Mouse (Mus musculus) embryonic facial prominence, embryonic 14.5 days (tissue): Measurements from ENCODE around the gene Slc5a10. TPM values are rescaled to one million over a fixed set of nuclear protein-coding genes. Genes with fewer than 3 reads are reported as not detected.
"Not testable (repeated sequence)": the region's sequence is repeated elsewhere in the genome, so short reads cannot be mapped to it uniquely, and the experiment has no call there.

Experiments used
- ATAC-seq: fragments of 200-750 bp; cut with Nextera tagmentation; 2 replicates; pipeline ENCODE4 v1.8.0; 2017; ENCODE audit warnings: low read depth, moderate number of reproducible peaks, moderate TSS enrichment
- DNase-seq: peaks from one replicate; pipeline ENCODE4 v3.0.0-alpha.2; 2015; ENCODE audit warnings: low spot score
- H3K27ac ChIP-seq: fragments of 300-500 bp; sonication (generic); replicated peaks from 2 replicates; pipeline ENCODE4 v1.5.1; 2014; ENCODE audit warnings: low read depth, mild to moderate bottlenecking, low read length, moderate library complexity
- H3K27me3 ChIP-seq: fragments of 300-500 bp; sonication (generic); replicated peaks from 2 replicates; pipeline ENCODE4 v1.6.1; 2014; ENCODE audit warnings: low read length; ENCODE audit not compliant: control insufficient read depth, insufficient read depth
- H3K36me3 ChIP-seq: fragments of 300-500 bp; sonication (generic); 2 replicates; pipeline ENCODE4 v1.6.1; 2014; ENCODE audit warnings: low read length, mixed read lengths; ENCODE audit not compliant: control insufficient read depth, insufficient read depth
- H3K4me1 ChIP-seq: fragments of 300-500 bp; sonication (generic); 2 replicates; pipeline ENCODE4 v1.6.1; 2014; ENCODE audit warnings: antibody characterized with exemption, low read length; ENCODE audit not compliant: control insufficient read depth, insufficient read depth
- H3K4me2 ChIP-seq: fragments of 300-500 bp; sonication (generic); 2 replicates; pipeline ENCODE4 v1.6.1; 2014; ENCODE audit warnings: low read depth, mild to moderate bottlenecking, low read length, moderate library complexity, mixed read lengths
- H3K4me3 ChIP-seq: fragments of 300-500 bp; sonication (generic); 2 replicates; pipeline ENCODE4 v1.5.1; 2014; ENCODE audit warnings: low read depth, mild to moderate bottlenecking, low read length
- H3K9ac ChIP-seq: fragments of 300-500 bp; sonication (generic); 2 replicates; pipeline ENCODE4 v1.6.1; 2014; ENCODE audit warnings: low read depth, mild to moderate bottlenecking, low read length, moderate library complexity, mixed read lengths
- H3K9me3 ChIP-seq: fragments of 300-500 bp; sonication (generic); 2 replicates; pipeline ENCODE4 v1.6.1; 2016; ENCODE audit warnings: low read length; ENCODE audit not compliant: control insufficient read depth
- WGBS: fragments of 180-500 bp; shearing (Covaris S2); extraction: QIAGEN DNeasy Blood & Tissue Kit; methylation state at CpG from one replicate; pipeline ENCODE4 v1.1.7; 2014; 5-methylcytosine and 5-hydroxymethylcytosine counted together
- polyA plus RNA-seq: library from polyadenylated mRNA; unstranded; fragments of >200 nt; fragmentation: Nextera tagmentation; extraction: Ambion mirVana; gene quantifications from 2 replicates; pipeline ENCODE4 v1.2.1, GENCODE M21; 2014

The Slc5a10 gene
- polyA plus RNA-seq, 1 experiment from 2014 or later, result 0.13 TPM

DNA sequence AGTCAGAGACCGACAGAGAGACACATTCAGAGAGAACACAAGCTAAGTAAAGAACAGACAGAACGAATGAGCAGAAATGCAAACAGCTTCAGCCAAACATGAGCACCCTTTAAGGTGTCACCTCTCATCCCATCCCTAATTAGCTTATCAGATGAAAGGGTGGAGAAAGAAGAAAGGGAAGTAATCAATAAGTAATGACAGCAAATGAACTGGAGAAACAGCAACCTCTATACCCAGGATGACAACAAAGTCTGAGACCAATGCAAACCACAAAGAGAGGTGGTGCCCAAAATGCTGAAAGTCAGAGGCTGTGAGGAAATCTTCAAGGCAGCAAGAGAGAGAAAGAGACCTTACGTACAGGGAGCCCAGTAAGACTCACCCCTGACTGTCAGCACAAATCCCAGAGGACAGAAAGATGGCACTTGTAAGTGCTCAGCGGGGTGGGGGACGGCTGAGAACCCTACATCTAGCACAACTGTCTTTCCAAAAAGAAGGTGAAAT lies 75.2 kb downstream of the Slc5a10 start:
- Histone ChIP-seq H3K9me3 (no peaks in the 10 kb centered on the region), H3K27me3 (no peaks in the 10 kb centered on the region), H3K36me3 (no peaks in the 10 kb centered on the region), H3K4me3 (no peak overlapping the region), H3K9ac (no peak overlapping the region), H3K27ac (no peak overlapping the region), H3K4me2 (no peak overlapping the region), H3K4me1 (no peaks in the 10 kb centered on the region)
- 72% methylated on average over 5 of the region's 5 CpGs for WGBS
- no peak for ATAC-seq
- no peak for DNase-seq

DNA sequence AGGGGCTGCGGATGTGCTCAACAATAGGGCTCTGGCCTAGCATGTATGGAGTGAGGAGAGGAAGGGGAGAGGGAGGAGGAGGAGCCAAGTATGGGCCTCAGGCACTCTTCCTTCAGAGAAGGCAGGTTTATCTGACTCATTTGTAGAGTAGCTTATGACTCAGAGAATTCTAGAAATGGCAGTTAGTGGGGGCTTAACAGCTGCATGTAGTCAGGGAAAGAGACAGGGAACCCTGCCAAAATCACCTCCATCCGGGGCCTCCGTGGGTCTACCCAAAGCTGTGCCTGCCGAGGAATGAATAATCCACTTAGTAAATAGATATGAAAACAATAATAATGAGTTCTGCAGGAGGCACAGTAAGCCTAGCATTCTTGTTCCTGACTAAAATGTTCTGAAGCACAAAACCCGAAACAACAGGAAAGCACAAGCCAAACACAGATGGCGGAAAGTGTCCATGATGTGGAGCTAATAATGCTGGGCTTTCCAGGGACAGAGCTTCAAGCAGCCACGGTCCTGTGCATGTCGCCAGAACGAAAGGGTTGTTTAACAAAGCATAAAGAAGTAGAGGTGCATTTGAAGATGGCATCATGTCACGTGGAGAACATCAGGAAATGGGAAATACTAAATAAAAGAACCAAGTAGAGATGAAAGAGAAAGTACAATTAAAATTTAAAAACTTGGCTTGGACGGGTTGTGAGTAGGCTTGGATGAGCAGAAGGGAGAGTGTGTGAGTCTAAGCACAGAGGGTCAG lies 75.9 kb downstream of the Slc5a10 start:
- Histone ChIP-seq H3K36me3 (no peaks in the 10 kb centered on the region), H3K4me2 (no peak overlapping the region), H3K27me3 (no peaks in the 10 kb centered on the region), H3K9ac (no peak overlapping the region), H3K4me1 (no peaks in the 10 kb centered on the region), H3K9me3 (no peaks in the 10 kb centered on the region), H3K4me3 (no peak overlapping the region), H3K27ac (0 out of 2 replicates have a peak overlapping the region, but pooled peaks have one; percentile 12)
- peak; percentile 81 for DNase-seq
- peak; percentile 71 for ATAC-seq
- WGBS, result 55% methylated on average over 11 of the region's 11 CpGs

DNA sequence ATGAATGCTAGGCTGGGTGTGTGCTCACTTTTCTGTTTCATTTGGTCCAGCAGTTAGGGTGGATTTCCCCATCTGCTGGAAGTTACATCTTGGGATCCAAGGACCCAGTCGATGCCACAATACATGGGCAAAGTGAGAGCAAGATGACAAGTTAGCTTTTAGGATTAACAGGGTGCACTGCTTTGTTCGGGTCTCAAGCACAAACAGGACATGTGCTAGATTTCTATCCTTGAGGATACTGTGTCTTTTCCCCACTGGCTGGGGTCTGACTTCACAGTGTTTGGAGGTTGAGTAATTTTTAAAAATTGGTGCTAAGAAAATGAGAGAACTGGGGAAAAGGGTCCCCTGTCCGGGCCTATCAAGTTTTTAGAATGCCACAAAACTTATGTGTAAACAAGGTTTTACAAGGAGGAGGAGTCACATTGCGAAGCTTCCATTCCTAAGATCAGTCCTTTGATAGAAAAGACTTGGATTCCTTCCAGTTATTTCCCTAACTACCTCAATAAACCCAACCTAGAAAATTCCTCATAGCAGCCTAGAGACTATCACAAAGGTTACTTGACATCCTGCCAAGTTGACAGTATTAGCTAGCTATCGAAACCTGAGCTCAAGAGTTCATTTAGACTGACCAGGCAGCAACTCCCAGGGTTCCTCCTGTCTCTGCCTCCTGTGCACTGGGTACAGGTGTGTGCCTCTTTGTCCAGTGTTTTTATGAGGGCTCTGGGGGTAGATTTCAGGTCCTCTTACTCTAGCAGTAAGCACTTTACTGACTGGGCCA lies 77.3 kb downstream of the Slc5a10 start:
- Histone ChIP-seq H3K9me3 (no peaks in the 10 kb centered on the region), H3K4me1 (no peaks in the 10 kb centered on the region), H3K36me3 (no peaks in the 10 kb centered on the region), H3K27ac (no peak overlapping the region), H3K27me3 (no peaks in the 10 kb centered on the region), H3K4me3 (no peak overlapping the region), H3K9ac (no peak overlapping the region), H3K4me2 (no peak overlapping the region)
- DNase-seq (no peak), ATAC-seq (no peak)
- 75% methylated on average over 5 of the region's 5 CpGs for WGBS

DNA sequence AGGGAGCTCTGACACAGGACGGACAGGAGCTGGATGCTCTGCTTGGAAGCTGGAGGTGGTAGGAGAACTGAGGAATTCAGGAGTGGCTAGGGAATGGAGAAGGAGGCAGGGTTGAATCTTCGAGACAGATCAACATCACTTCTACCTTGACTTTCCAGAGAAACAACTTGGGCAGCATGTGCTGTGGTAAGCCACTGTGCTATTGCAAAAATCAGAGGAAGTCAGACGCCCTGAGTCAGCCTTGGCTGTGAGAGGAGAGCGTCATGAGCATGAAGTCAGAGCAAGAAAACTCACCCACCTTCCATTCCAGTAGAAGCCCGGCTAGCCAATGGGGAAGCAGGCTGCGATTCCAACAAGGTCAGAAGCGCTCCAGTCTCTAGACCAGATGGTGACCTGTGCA lies 78.5 kb downstream of the Slc5a10 start:
- no peaks in the 10 kb centered on the region for H3K27me3 ChIP-seq
- DNase-seq, result no peak
- H3K4me2 ChIP-seq, result no peak overlapping the region
- H3K4me3 ChIP-seq, result no peak overlapping the region
- no peaks in the 10 kb centered on the region for H3K9me3 ChIP-seq
- ATAC-seq, result no peak
- no peaks in the 10 kb centered on the region for H3K4me1 ChIP-seq
- H3K9ac ChIP-seq, result no peak overlapping the region
- no peak overlapping the region for H3K27ac ChIP-seq
- 82% methylated on average over 7 of the region's 7 CpGs for WGBS
- no peaks in the 10 kb centered on the region for H3K36me3 ChIP-seq

DNA sequence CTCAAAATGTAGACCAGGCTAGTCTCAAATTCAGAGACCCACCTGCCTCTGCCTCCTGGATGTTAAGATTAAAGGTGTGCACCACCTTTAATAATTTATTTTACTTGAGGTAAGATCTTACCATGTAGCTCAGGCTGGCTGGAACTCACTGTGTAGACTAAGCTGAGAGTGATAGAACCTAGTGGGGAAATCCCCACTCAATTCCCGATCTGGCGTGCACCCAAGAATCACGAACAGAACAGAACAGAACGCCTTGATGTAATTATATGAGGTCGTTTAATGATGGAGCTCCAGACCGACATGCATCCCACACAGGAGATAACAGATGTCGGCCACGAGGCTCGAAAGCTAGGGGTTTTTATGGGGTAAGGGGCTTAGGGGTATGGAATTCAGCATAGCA lies 80.0 kb downstream of the Slc5a10 start:
- not testable (repeated sequence) for H3K9me3 ChIP-seq, DNase-seq, H3K27ac ChIP-seq, H3K9ac ChIP-seq, H3K4me2 ChIP-seq, H3K4me3 ChIP-seq, H3K36me3 ChIP-seq, H3K27me3 ChIP-seq, H3K4me1 ChIP-seq, ATAC-seq
- WGBS, result 60% methylated on average over 9 of the region's 9 CpGs

DNA sequence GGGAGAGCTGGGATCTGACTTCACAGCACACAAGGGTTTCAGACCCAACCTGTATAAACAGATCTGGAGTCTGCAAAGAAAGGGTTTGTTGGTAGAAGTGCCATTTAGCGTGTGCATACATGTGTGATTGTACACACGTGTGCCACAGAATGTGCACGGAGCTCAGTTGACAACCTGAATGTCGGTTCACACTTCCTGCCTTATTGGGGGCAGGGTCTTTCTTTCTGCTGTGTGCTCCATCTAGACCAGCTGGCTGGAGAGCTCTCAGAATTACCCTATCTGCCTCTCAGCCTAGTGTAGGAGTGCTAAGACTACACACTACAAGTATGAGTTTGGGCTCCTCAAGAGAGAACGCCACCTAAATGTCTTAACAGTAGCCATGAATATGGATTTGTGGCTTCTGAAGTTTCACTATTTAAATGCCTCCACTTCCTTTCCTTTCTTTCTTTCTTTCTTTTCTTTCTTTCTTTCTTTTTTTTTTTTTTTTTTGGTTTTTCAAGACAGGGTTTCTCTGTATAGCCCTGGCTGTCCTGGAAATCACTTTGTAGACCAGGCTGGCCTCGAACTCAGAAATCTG lies 80.9 kb downstream of the Slc5a10 start:
- Histone ChIP-seq H3K9ac (no peak overlapping the region), H3K4me3 (no peak overlapping the region), H3K4me2 (no peak overlapping the region), H3K36me3 (no peaks in the 10 kb centered on the region), H3K27ac (no peak overlapping the region), H3K27me3 (no peaks in the 10 kb centered on the region), H3K4me1 (no peaks in the 10 kb centered on the region), H3K9me3 (no peaks in the 10 kb centered on the region)
- 84% methylated on average over 6 of the region's 6 CpGs for WGBS
- no peak for DNase-seq
- no peak for ATAC-seq

DNA sequence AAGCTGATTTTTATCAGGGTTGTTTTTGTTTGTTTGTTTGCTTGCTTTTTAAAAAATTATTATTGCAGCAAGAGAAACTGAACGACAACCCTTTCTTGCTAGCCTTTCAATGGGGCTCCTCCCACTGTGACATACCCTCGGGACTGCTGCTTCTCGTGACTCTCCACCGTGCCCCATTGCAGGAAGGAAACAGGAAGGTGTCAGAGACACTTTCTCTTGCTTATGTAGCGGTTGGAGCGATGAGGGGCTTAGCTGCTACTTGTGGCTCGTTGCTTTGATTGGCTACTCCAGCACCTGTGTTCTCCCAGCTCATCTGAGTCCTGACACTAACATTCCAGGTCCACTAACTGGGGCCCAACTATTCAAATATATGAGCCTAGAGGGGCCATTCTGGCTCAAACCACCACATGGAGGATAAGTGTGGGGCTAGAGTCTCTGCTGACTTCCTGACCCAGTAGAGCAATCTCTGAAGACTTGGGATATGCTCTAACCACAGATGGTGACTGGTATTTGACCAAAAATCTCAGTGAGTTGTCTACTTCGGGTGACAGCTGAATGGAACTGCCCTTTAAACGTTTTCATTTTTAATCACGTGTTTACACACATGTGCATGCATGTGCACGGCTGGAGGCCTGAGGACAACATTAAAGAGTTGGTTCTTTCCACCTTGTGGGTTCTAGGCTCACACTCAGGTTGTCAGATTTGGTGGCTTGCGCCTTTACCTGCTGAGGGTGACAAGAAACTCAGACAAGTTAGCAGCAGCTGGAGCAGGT lies 81.7 kb downstream of the Slc5a10 start:
- ATAC-seq (no peak), DNase-seq (no peak)
- no peaks in the 10 kb centered on the region for H3K9me3 ChIP-seq
- H3K9ac ChIP-seq, result no peak overlapping the region
- 73% methylated on average over 12 of the region's 12 CpGs for WGBS
- H3K4me3 ChIP-seq, result no peak overlapping the region
- no peak overlapping the region for H3K4me2 ChIP-seq
- H3K36me3 ChIP-seq, result no peaks in the 10 kb centered on the region
- no peaks in the 10 kb centered on the region for H3K4me1 ChIP-seq
- no peak overlapping the region for H3K27ac ChIP-seq
- H3K27me3 ChIP-seq, result no peaks in the 10 kb centered on the region

DNA sequence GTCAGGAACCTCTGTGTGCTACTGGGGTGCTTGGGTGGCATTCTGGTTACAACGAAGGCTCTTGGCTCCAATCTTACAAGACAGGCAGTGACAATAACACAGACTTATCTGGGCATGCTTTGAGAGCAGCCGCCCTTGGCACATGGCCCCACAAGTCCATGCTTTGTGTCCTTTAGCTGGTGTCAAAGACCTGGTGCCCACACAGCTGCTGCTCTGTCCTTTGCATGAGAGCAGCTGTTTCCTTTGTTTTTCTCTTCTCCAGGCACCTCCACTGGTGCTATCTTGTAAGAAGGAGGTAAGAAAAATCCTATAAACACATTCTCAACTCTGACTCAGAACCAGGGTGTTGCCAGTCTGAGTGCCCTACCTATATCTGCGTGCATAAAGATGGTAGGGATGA lies 82.8 kb downstream of the Slc5a10 start:
- 89% methylated on average over 3 of the region's 3 CpGs for WGBS
- no peak for DNase-seq
- Histone ChIP-seq H3K27ac (no peak overlapping the region), H3K4me3 (no peak overlapping the region), H3K9me3 (no peaks in the 10 kb centered on the region), H3K4me1 (no peaks in the 10 kb centered on the region), H3K9ac (no peak overlapping the region), H3K36me3 (no peaks in the 10 kb centered on the region), H3K4me2 (no peak overlapping the region), H3K27me3 (no peaks in the 10 kb centered on the region)
- ATAC-seq, result no peak
